Mouse (Mus musculus): ENCODE results near the gene Npm1.

DNA sequence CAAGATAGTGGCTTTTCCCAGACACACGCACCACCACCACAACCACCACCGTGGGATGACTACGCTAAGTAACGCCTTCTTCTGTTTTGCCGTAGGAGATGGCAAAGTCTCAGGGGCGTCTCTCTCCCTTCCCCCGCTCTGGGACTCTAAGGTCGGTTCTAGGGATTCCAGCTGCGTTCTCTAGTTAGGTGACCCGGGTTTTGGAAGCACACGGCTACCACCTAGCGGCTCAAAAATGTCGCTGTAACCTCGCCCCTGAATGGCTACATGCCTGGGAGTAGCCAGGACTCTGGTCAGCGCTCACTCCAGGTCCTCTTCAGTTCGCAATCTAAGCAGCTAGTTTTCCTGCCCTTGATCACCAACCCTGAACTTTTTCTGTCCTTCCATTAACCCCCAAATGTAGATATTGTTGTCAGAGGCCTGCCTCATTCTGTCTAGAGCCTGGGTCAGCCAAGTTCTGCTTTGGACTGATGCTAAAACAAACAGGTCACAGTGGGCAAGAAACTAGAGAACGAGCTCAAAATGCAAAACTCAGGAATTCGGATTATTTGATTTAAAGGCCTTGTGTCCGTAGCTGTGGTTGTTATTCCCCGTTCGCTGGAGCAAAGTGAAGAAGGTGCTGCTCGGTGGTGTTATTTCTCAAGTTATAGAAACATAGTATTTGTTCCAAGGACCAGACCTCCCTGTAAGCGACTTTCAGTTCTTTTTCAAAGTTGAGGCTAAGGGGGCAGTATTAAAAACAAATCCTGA lies 14.5 kb downstream of the Npm1 start:
- TF ChIP-seq CTCF (IDR thresholded peaks at IDR 0.05) (peak; percentile 88), EP300 (IDR thresholded peaks at IDR 0.05) (no peak)

All from lung, postnatal 0 days (tissue).